ENCODE assay signal across 8 mouse cellular contexts in the genomic region with DNA sequence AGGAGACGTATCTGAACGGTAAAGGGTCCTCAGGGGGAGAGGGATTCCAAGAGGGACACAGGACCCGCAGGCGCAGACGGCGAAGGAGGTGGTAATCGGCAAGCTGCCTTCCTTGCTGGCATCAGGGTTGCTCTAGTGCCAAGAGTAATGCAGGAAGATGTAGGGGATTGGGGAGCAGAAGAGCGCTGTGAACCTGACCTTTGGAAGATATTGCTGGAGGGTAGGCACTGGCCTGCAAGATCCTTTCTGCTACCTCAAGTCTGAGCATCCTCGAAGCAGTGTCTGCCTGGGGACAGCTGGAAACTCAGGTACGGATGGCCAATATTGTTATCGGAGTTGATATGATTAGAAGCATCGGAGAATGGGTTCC. TPM values are rescaled to one million over a fixed set of nuclear protein-coding genes. Genes with fewer than 3 reads are reported as not detected.
DNase-seq lines count a peak whose midpoint lies in the region; ATAC-seq and TF ChIP-seq lines count a peak whose summit lies in the region.

No protein-coding gene starts in this region.

- H3K4me1 ChIP-seq in kidney, postnatal 0 days (replicated peaks; ENCODE audit: insufficient read depth, low read length): peaks cover 4% of the 10 kb centered on the region
- peaks cover 5% of the 10 kb centered on the region; the same call in 1 of the 2 replicates for H3K4me1 ChIP-seq in bone marrow macrophage, adult 2 months (ENCODE audit: control insufficient read depth, insufficient read depth, low read length)
- H3K4me1 ChIP-seq in heart, postnatal 0 days (ENCODE audit: control insufficient read depth, insufficient read depth): peaks cover 12% of the 10 kb centered on the region
- peaks cover 38% of the 10 kb centered on the region for H3K4me1 ChIP-seq in midbrain, embryonic 10.5 days

- WGBS in kidney, postnatal 0 days: 11% methylated on average over 12 of the region's 12 CpGs
- 18% methylated on average over 12 of the region's 12 CpGs for WGBS in heart, postnatal 0 days
- 11% methylated on average over 12 of the region's 12 CpGs for WGBS in midbrain, embryonic 10.5 days

- no peak for TF ChIP-seq EP300 in heart, postnatal 0 days (IDR thresholded peaks at IDR 0.05; ENCODE audit: low read depth)

- H3K27ac ChIP-seq in kidney, postnatal 0 days: 0 out of 2 replicates have a peak overlapping the region, but pooled peaks have one; percentile 76
- no peak overlapping the region for H3K27ac ChIP-seq in bone marrow macrophage, adult 2 months (ENCODE audit: insufficient read depth, low read depth, low read length)
- H3K27ac ChIP-seq in heart, postnatal 0 days (ENCODE audit: low read depth): peak overlapping the region; percentile 54; the same call in 1 of the 2 replicates
- peak overlapping the region; percentile 96 for H3K27ac ChIP-seq in midbrain, embryonic 10.5 days (replicated peaks)

- peak overlapping the region; percentile 83 for H3K4me3 ChIP-seq in kidney, postnatal 0 days (replicated peaks; ENCODE audit: low read depth, low read length)
- peak overlapping the region; percentile 70 for H3K4me3 ChIP-seq in bone marrow macrophage, adult 2 months (ENCODE audit: insufficient read depth, low read length)
- peak overlapping the region; percentile 86 for H3K4me3 ChIP-seq in heart, postnatal 0 days (ENCODE audit: low read depth, low read length)
- H3K4me3 ChIP-seq in midbrain, embryonic 10.5 days: peak overlapping the region; percentile 95

- DNase-seq in kidney, postnatal 0 days (ENCODE audit: low spot score): no peak
- no peak for DNase-seq in kidney, adult 8-10 months
- no peak for DNase-seq in heart, postnatal 0 days (ENCODE audit: low spot score)
- no peak for DNase-seq in midbrain, embryonic 10.5 days (ENCODE audit: low spot score)
- DNase-seq in adrenal gland, adult 2 months: no peak
- DNase-seq in right cerebral cortex, postnatal 36 days (ENCODE audit: low spot score in 2 of 2): no peak
- no peak for DNase-seq in frontal cortex, postnatal 14 days (ENCODE audit: low spot score in 2 of 2)

- H3K36me3 ChIP-seq in kidney, postnatal 0 days (ENCODE audit: insufficient read depth, low read length): no peaks in the 10 kb centered on the region
- no peaks in the 10 kb centered on the region for H3K36me3 ChIP-seq in heart, postnatal 0 days (replicated peaks; ENCODE audit: control insufficient read depth, insufficient read depth, low read length)
- H3K36me3 ChIP-seq in midbrain, embryonic 10.5 days: 0 out of 2 replicates have a peak, but pooled peaks cover 3% of the 10 kb centered on the region

- no peaks in the 10 kb centered on the region for H3K9me3 ChIP-seq in kidney, postnatal 0 days (replicated peaks; ENCODE audit: low read length)
- H3K9me3 ChIP-seq in heart, postnatal 0 days (replicated peaks; ENCODE audit: control insufficient read depth, low read length): no peaks in the 10 kb centered on the region
- H3K9me3 ChIP-seq in midbrain, embryonic 10.5 days (replicated peaks): no peaks in the 10 kb centered on the region

- TF ChIP-seq POLR2A in bone marrow macrophage, adult 2 months (IDR thresholded peaks at IDR 0.05; ENCODE audit: borderline replicate concordance, low read depth, low read length): no peak

- no peak for ATAC-seq in kidney, postnatal 0 days (replicated peaks; ENCODE audit: low FRiP score, low read depth)
- no peak for ATAC-seq in heart, postnatal 0 days (ENCODE audit: insufficient read depth, low read depth)

- no peaks in the 10 kb centered on the region for H3K27me3 ChIP-seq in kidney, postnatal 0 days (ENCODE audit: insufficient read depth, low read length)
- no peaks in the 10 kb centered on the region for H3K27me3 ChIP-seq in heart, postnatal 0 days (ENCODE audit: control insufficient read depth, insufficient read depth, low read length)
- no peaks in the 10 kb centered on the region; the same call in 1 of the 2 replicates for H3K27me3 ChIP-seq in midbrain, embryonic 10.5 days (ENCODE audit: low read depth, poor library complexity, severe bottlenecking)

- TF ChIP-seq CTCF in kidney, postnatal 0 days (IDR thresholded peaks at IDR 0.05; ENCODE audit: low read depth): no peak
- TF ChIP-seq CTCF in bone marrow macrophage, adult 2 months (IDR thresholded peaks at IDR 0.05; ENCODE audit: low read depth, low read length): no peak
- TF ChIP-seq CTCF in heart, postnatal 0 days (IDR thresholded peaks at IDR 0.05; ENCODE audit: low read depth): no peak

- peak overlapping the region; percentile 93 for H3K9ac ChIP-seq in kidney, postnatal 0 days (ENCODE audit: low read depth, low read length)
- H3K9ac ChIP-seq in heart, postnatal 0 days (replicated peaks; ENCODE audit: low read depth, low read length): peak overlapping the region; percentile 86

- H3K4me2 ChIP-seq in kidney, postnatal 0 days (ENCODE audit: low read length): peak overlapping the region; percentile 94
- peak overlapping the region; percentile 96 for H3K4me2 ChIP-seq in heart, postnatal 0 days (ENCODE audit: low read depth, low read length)

RNA-seq across cellular contexts. Expression of a gene that starts 1.1 kb away (rescaled TPM):
- 8.4 and 8.5 TPM in 2 replicates for polyA plus RNA-seq in kidney, postnatal 0 days (2015; fragmentation: Nextera tagmentation; extraction: Ambion mirVana)
- 3.5 and 6.8 TPM in 2 replicates for polyA plus RNA-seq in bone marrow macrophage, adult 2 months (2012; ENCODE audit: insufficient read depth, insufficient read length, missing spikeins)
- total RNA-seq in heart, postnatal 0 days (2014; rRNA removed; ENCODE audit: low replicate concordance): 9.4 and 14.2 TPM in 2 replicates
- 6.0 and 7.0 TPM in 2 replicates for polyA plus RNA-seq in heart, postnatal 0 days (2015; fragmentation: Nextera tagmentation; extraction: Ambion mirVana)
- 8.4 and 9.8 TPM in 2 replicates for polyA plus RNA-seq in midbrain, embryonic 10.5 days (2016; fragmentation: Nextera tagmentation; extraction: Ambion mirVana)
- 10 to 100 TPM; 26.5 to 47.4 TPM for total RNA-seq in adrenal gland, adult 2 months (2021)
- polyA plus RNA-seq in adrenal gland, adult 2 months (2012; rRNA removed): 100 and 110 TPM in 2 replicates

RNA-seq across cellular contexts. Expression of a gene that starts 36.1 kb away (rescaled TPM):
- 37.0 and 43.9 TPM in 2 replicates for polyA plus RNA-seq in kidney, postnatal 0 days (2015; fragmentation: Nextera tagmentation; extraction: Ambion mirVana)
- 45.0 and 47.0 TPM in 2 replicates for polyA plus RNA-seq in bone marrow macrophage, adult 2 months (2012; ENCODE audit: insufficient read depth, insufficient read length, missing spikeins)
- total RNA-seq in heart, postnatal 0 days (2014; rRNA removed; ENCODE audit: low replicate concordance): 35.3 and 71.7 TPM in 2 replicates
- 46.5 and 57.1 TPM in 2 replicates for polyA plus RNA-seq in heart, postnatal 0 days (2015; fragmentation: Nextera tagmentation; extraction: Ambion mirVana)
- 68.7 and 71.9 TPM in 2 replicates for polyA plus RNA-seq in midbrain, embryonic 10.5 days (2016; fragmentation: Nextera tagmentation; extraction: Ambion mirVana)
- total RNA-seq in adrenal gland, adult 2 months (2021): 10 to 100 TPM; 25.5 to 62.9 TPM
- polyA plus RNA-seq in adrenal gland, adult 2 months (2012; rRNA removed): 0.99 and 1.2 TPM in 2 replicates

Comparison
In these comparisons a context has a peak if more than half of its experiments do, and no peak if none do; other contexts are left out.
1. RNA of a gene that starts 36.1 kb away (polyA plus RNA-seq): 68.7 to 71.9 TPM in midbrain, embryonic 10.5 days, 46.5 to 57.1 TPM in heart, postnatal 0 days, 45.0 to 47.0 TPM in bone marrow macrophage, adult 2 months and 37.0 to 43.9 TPM in kidney, postnatal 0 days; 0.99 to 1.2 TPM in adrenal gland, adult 2 months; every median in the first group is over 10 times any median in the second.
2. Peak in every context shown above with its lines, with median percentiles within 50 percentile points of each other: H3K4me3 ChIP-seq.